Mouse (Mus musculus) hematopoietic multipotent progenitor cell, adult 10-12 weeks (in vitro differentiated cells): ENCODE measurements around the gene 4930578C19Rik. TPM values are rescaled to one million over a fixed set of nuclear protein-coding genes. Genes with fewer than 3 reads are reported as not detected.

Experiments
- polyA plus RNA-seq: library from polyadenylated mRNA; stranded (reverse); fragments of >175 nt; gene quantifications from 2 replicates; pipeline ENCODE4 v1.2.3, GENCODE M21; 2012; ENCODE audit warnings: low replicate concordance

The 4930578C19Rik gene
- polyA plus RNA-seq: not detected in 2 replicates

DNA sequence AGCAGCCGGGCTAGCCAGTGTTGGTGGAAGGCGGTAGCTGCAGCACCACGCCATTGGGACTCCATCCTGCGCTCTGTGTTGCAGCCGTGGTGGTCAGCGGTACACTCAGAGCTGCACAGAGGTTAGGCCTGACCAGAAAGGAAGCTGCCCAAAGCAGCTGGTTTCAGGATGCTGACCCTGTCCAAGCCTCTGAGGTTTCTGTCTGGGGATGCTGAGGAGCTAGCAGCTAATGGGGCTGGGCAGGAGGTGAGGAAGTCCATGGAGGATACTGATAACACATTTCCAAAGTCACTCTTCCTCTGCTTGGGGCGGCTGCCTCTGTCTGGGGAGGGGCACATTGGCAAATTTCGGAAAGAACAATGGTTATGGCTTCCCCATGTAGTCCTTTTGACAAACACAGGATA, at the start of gene 4930578C19Rik:
4930578C19Rik (minus strand) TSS at position 200 of the 404 bp plus-strand sequence.

